Mouse (Mus musculus) MEL (cell line): ENCODE data around the gene Calcrl. TPM values are rescaled to one million over a fixed set of nuclear protein-coding genes. Genes with fewer than 3 reads are reported as not detected.

ENCODE experiments used
- DNase-seq: peaks from one replicate; pipeline ENCODE4 v3.0.0; 2011; ENCODE audit warnings: low read depth, low spot score
- H3K27ac ChIP-seq: 2 replicates; pipeline ENCODE4 v1.5.1; 2012; ENCODE audit warnings: low read depth, mild to moderate bottlenecking, control low read depth, low read length, moderate library complexity; ENCODE audit not compliant: control insufficient read depth
- H3K27me3 ChIP-seq, 2 experiments: fragments of 150-350 bp in 1 of 2; sonication (generic) in 1 of 2; 2 replicates each; pipeline ENCODE4 v1.6.1; 2012; ENCODE audit warnings: low read length in 2 of 2, mild to moderate bottlenecking in 2 of 2, improper control_type of control experiment in 1 of 2, moderate library complexity in 1 of 2; ENCODE audit not compliant: insufficient read depth in 2 of 2, control insufficient read depth in 1 of 2
- H3K36me3 ChIP-seq, 2 experiments: 2 replicates each; pipeline ENCODE4 v1.6.1; 2012 to 2014; ENCODE audit warnings: low read length in 2 of 2, improper control_type of control experiment in 1 of 2, inconsistent platforms in 1 of 2, mild to moderate bottlenecking in 1 of 2; ENCODE audit not compliant: insufficient read depth in 2 of 2, control insufficient read depth in 1 of 2
- H3K4me1 ChIP-seq, 2 experiments: fragments of 150-350 bp in 1 of 2; sonication (generic) in 1 of 2; 2 replicates each; pipeline ENCODE4 v1.6.1; 2012; ENCODE audit warnings: low read length in 2 of 2, improper control_type of control experiment in 1 of 2, mild to moderate bottlenecking in 1 of 2; ENCODE audit not compliant: insufficient read depth in 2 of 2, control insufficient read depth in 1 of 2
- H3K4me3 ChIP-seq, 2 experiments: fragments of 150-350 bp in 1 of 2; sonication (generic) in 1 of 2; 2 replicates each; pipeline ENCODE4 v1.5.1; 2012; ENCODE audit warnings: low read depth in 2 of 2, low read length in 2 of 2, mild to moderate bottlenecking in 2 of 2, moderate library complexity in 2 of 2, control low read depth in 1 of 2, improper control_type of control experiment in 1 of 2; ENCODE audit not compliant: control insufficient read depth in 1 of 2, insufficient read depth in 1 of 2
- H3K79me2 ChIP-seq: 2 replicates; pipeline ENCODE4 v1.6.1; 2012; ENCODE audit warnings: mild to moderate bottlenecking, low read length, moderate library complexity; ENCODE audit not compliant: control insufficient read depth, poor library complexity, insufficient read depth
- H3K9ac ChIP-seq: 2 replicates; pipeline ENCODE4 v1.6.1; 2012; ENCODE audit warnings: low read depth, mild to moderate bottlenecking, control low read depth, low read length, moderate library complexity; ENCODE audit not compliant: control insufficient read depth, poor library complexity, severe bottlenecking
- H3K9me3 ChIP-seq: fragments of 150-350 bp; sonication (generic); replicated peaks from 2 replicates; pipeline ENCODE4 v1.6.1; 2012; ENCODE audit warnings: mild to moderate bottlenecking, low read length, improper control_type of control experiment, moderate library complexity; ENCODE audit not compliant: insufficient read depth
- BHLHE40 ChIP-seq: IDR thresholded peaks from 2 replicates; pipeline ENCODE4 v1.6.1; 2012; ENCODE audit warnings: low read depth, mild to moderate bottlenecking, inconsistent platforms, low read length, improper control_type of control experiment, borderline replicate concordance
- CHD2 ChIP-seq: IDR thresholded peaks from 2 replicates; pipeline ENCODE4 v1.6.1; 2011; ENCODE audit warnings: low read length, improper control_type of control experiment
- CTCF ChIP-seq, 3 experiments: IDR thresholded peaks in 2 of 3; conservative IDR thresholded peaks in 1 of 3; 2 replicates each; pipeline ENCODE4 v1.5.1; 2011 to 2012; ENCODE audit warnings: low read length in 3 of 3, low read depth in 2 of 3, mild to moderate bottlenecking in 2 of 3, improper control_type of control experiment in 1 of 3, inconsistent platforms in 1 of 3, mixed read lengths in 1 of 3, moderate library complexity in 1 of 3; ENCODE audit not compliant: control insufficient read depth in 1 of 3, insufficient read depth in 1 of 3, poor library complexity in 1 of 3, severe bottlenecking in 1 of 3
- E2F4 ChIP-seq: IDR thresholded peaks from 2 replicates; pipeline ENCODE4 v1.6.1; 2011; ENCODE audit warnings: low read depth, low read length, improper control_type of control experiment, borderline replicate concordance
- ELF1 ChIP-seq: IDR thresholded peaks from 2 replicates; pipeline ENCODE4 v1.6.1; 2014; ENCODE audit warnings: low read depth, mild to moderate bottlenecking, inconsistent platforms, low read length, improper control_type of control experiment, moderate library complexity
- EP300 ChIP-seq, 2 experiments: IDR thresholded peaks; 2 replicates each; pipeline ENCODE4 v1.6.1; 2011; ENCODE audit warnings: improper control_type of control experiment in 2 of 2, low read length in 2 of 2, low read depth in 1 of 2, mild to moderate bottlenecking in 1 of 2
- ETS1 ChIP-seq: IDR thresholded peaks from 2 replicates; pipeline ENCODE4 v1.6.1; 2012; ENCODE audit warnings: low read depth, mild to moderate bottlenecking, inconsistent platforms, low read length, improper control_type of control experiment, moderate library complexity
- GABPA ChIP-seq: IDR thresholded peaks from 2 replicates; pipeline ENCODE4 v1.6.1; 2012; ENCODE audit warnings: low read depth, mild to moderate bottlenecking, inconsistent platforms, low read length, improper control_type of control experiment, moderate library complexity
- GATA1 ChIP-seq: IDR thresholded peaks from 2 replicates; pipeline ENCODE4 v1.6.1; 2011; ENCODE audit warnings: low read depth, low read length, improper control_type of control experiment
- HCFC1 ChIP-seq: IDR thresholded peaks from 2 replicates; pipeline ENCODE4 v1.6.1; 2012; ENCODE audit warnings: low read depth, mild to moderate bottlenecking, inconsistent platforms, low read length, improper control_type of control experiment, moderate library complexity
- JUND ChIP-seq: IDR thresholded peaks from 2 replicates; pipeline ENCODE4 v1.6.1; 2011; ENCODE audit warnings: low read depth, mild to moderate bottlenecking, improper control_type of control experiment, low read length
- KAT2A ChIP-seq: conservative IDR thresholded peaks from 2 replicates; pipeline ENCODE4 v1.6.1; 2012; ENCODE audit warnings: low read depth, low read length, improper control_type of control experiment, inconsistent platforms
- MAX ChIP-seq: IDR thresholded peaks from 2 replicates; pipeline ENCODE4 v1.6.1; 2011; ENCODE audit warnings: low read length, improper control_type of control experiment
- MAZ ChIP-seq: IDR thresholded peaks from 2 replicates; pipeline ENCODE4 v1.6.1; 2012; ENCODE audit warnings: low read depth, mild to moderate bottlenecking, inconsistent platforms, low read length, improper control_type of control experiment
- MEF2A ChIP-seq: IDR thresholded peaks from 2 replicates; pipeline ENCODE4 v1.6.1; 2014; ENCODE audit warnings: low read depth, mild to moderate bottlenecking, inconsistent platforms, low read length, improper control_type of control experiment; ENCODE audit not compliant: poor library complexity, insufficient replicate concordance, severe bottlenecking; ENCODE audit errors: extremely low read depth
- MYB ChIP-seq: IDR thresholded peaks from 2 replicates; pipeline ENCODE4 v1.6.1; 2011; ENCODE audit warnings: mild to moderate bottlenecking, low read depth, low read length, improper control_type of control experiment
- MYC ChIP-seq: IDR thresholded peaks from 2 replicates; pipeline ENCODE4 v1.6.1; 2011; ENCODE audit warnings: low read depth, mild to moderate bottlenecking, low read length, improper control_type of control experiment, moderate library complexity
- NELFE ChIP-seq: IDR thresholded peaks from 2 replicates; pipeline ENCODE4 v1.6.1; 2011; ENCODE audit warnings: low read depth, low read length, improper control_type of control experiment
- POLR2A ChIP-seq, 2 experiments: IDR thresholded peaks; 2 replicates each; pipeline ENCODE4 v1.6.1; 2011 to 2012; ENCODE audit warnings: low read length in 2 of 2, mild to moderate bottlenecking in 2 of 2, control low read depth in 1 of 2, improper control_type of control experiment in 1 of 2, low read depth in 1 of 2, moderate library complexity in 1 of 2; ENCODE audit not compliant: control insufficient read depth in 1 of 2, insufficient read depth in 1 of 2, poor library complexity in 1 of 2
- POLR2AphosphoS2 ChIP-seq: IDR thresholded peaks from 2 replicates; pipeline ENCODE4 v1.6.1; 2011; ENCODE audit warnings: low read length, improper control_type of control experiment
- POLR2AphosphoS5 ChIP-seq: IDR thresholded peaks from 2 replicates; pipeline ENCODE4 v1.6.1; 2012; ENCODE audit warnings: low read depth, borderline replicate concordance, mild to moderate bottlenecking, inconsistent platforms, low read length, moderate library complexity, mixed read lengths
- RAD21 ChIP-seq: IDR thresholded peaks from 2 replicates; pipeline ENCODE4 v1.6.1; 2011; ENCODE audit warnings: mild to moderate bottlenecking, low read depth, low read length, improper control_type of control experiment
- RCOR1 ChIP-seq: IDR thresholded peaks from 2 replicates; pipeline ENCODE4 v1.6.1; 2012; ENCODE audit warnings: low read depth, mild to moderate bottlenecking, inconsistent platforms, low read length, improper control_type of control experiment
- SIN3A ChIP-seq: IDR thresholded peaks from 2 replicates; pipeline ENCODE4 v1.6.1; 2012; ENCODE audit warnings: low read length, improper control_type of control experiment, inconsistent platforms
- TAL1 ChIP-seq: IDR thresholded peaks from 2 replicates; pipeline ENCODE4 v1.6.1; 2012; ENCODE audit warnings: mild to moderate bottlenecking, inconsistent platforms, low read length, moderate library complexity, mixed read lengths
- UBTF ChIP-seq: IDR thresholded peaks from 2 replicates; pipeline ENCODE4 v1.6.1; 2012; ENCODE audit warnings: low read depth, mild to moderate bottlenecking, inconsistent platforms, low read length, improper control_type of control experiment, moderate library complexity, borderline replicate concordance; ENCODE audit not compliant: insufficient read depth
- USF1 ChIP-seq: IDR thresholded peaks from 2 replicates; pipeline ENCODE4 v1.6.1; 2014; ENCODE audit warnings: low read depth, mild to moderate bottlenecking, inconsistent platforms, low read length, improper control_type of control experiment, moderate library complexity
- ZC3H11A ChIP-seq: IDR thresholded peaks from 2 replicates; pipeline ENCODE4 v1.6.1; 2012; ENCODE audit warnings: low read depth, mild to moderate bottlenecking, inconsistent platforms, low read length, improper control_type of control experiment
- ZKSCAN1 ChIP-seq: IDR thresholded peaks from 2 replicates; pipeline ENCODE4 v1.6.1; 2012; ENCODE audit warnings: low read depth, mild to moderate bottlenecking, inconsistent platforms, low read length, improper control_type of control experiment, moderate library complexity
- ZMIZ1 ChIP-seq: IDR thresholded peaks from 2 replicates; pipeline ENCODE4 v1.6.1; 2012; ENCODE audit warnings: low read depth, mild to moderate bottlenecking, inconsistent platforms, low read length, improper control_type of control experiment, moderate library complexity
- ZNF384 ChIP-seq: IDR thresholded peaks from 2 replicates; pipeline ENCODE4 v1.6.1; 2012; ENCODE audit warnings: low read depth, mild to moderate bottlenecking, inconsistent platforms, low read length, improper control_type of control experiment
- polyA plus RNA-seq, 2 experiments: library from polyadenylated mRNA; stranded (reverse) in 1 of 2; unstranded in 1 of 2; fragments of >175 nt in 1 of 2; fragments of >200 nt in 1 of 2; gene quantifications; 2 replicates each; pipeline versions ENCODE4 v1.2.1 to v1.2.4; 2012; ENCODE audit warnings: low replicate concordance in 2 of 2, low read depth in 1 of 2; ENCODE audit not compliant: insufficient read length in 2 of 2, insufficient read depth in 1 of 2, missing spikeins in 1 of 2
- total RNA-seq: library from RNA; depleted of rRNA; stranded (reverse); fragments of 300-350 nt; gene quantifications from 2 replicates; pipeline ENCODE4 v1.2.3, GENCODE M21; 2012

Gene Calcrl
- total and polyA plus RNA-seq, 3 experiments = not detected

DNA sequence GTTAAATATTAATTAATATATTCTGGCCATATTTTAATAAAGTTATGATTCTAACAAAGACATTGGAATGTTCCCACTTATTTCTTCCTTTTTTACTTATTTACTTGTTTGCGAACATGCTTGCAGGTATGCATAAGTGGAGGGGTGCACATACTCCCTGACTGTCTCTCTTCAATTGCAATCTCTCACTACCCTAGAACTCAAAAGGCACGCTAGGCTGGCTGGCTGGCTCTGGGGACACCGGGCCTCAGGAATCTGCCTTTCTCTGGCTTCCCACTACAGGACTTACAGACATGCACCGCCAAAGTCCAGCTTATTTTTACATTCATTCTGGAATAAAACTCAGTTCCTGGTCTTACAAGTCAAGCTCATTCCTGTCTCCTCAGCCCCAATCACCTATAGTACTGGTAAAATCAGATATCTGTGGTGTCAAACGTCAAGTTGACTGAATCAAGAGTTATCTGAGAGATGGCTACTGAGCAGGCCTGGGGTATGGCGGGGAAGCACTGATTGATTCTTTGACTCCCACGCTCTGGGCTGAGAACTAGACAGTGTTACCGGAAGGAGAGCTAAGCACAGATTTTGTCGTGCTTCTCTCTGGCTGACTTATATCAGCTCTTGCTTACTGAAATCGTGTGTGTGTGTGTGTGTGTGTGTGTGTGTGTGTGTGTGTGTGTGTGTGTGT is 29.5 kb upstream of the Calcrl start:
- 0 out of 2 replicates have a peak, but pooled peaks have one; percentile 72 for TF ChIP-seq JUND
- TF ChIP-seq ZNF384 = no peak
- Histone ChIP-seq H3K27ac (no peak overlapping the region), H3K9ac (no peak overlapping the region), H3K9me3 (no peaks in the 10 kb centered on the region), H3K36me3 (no peaks in the 10 kb centered on the region), H3K4me3 (no peak overlapping the region), H3K79me2 (no peaks in the 10 kb centered on the region), H3K4me1 (no peaks in the 10 kb centered on the region), H3K27me3 (peaks cover 3 to 5% of the 10 kb centered on the region in 2 experiments; a peak in 2 of 4 replicates)
- peak; percentile 4 for DNase-seq

- Histone ChIP-seq H3K27me3 (peaks cover 1 to 5% of the 10 kb centered on the region in 2 experiments; a peak in 2 of 4 replicates), H3K9me3 (no peaks in the 10 kb centered on the region), H3K36me3 (no peaks in the 10 kb centered on the region), H3K9ac (no peak overlapping the region), H3K79me2 (no peaks in the 10 kb centered on the region), H3K27ac (no peak overlapping the region), H3K4me1 (no peaks in the 10 kb centered on the region), H3K4me3 (no peak overlapping the region)
- DNase-seq = peak; percentile 62
- no peak for TF ChIP-seq ELF1
- TF ChIP-seq SIN3A = no peak
- no peak for TF ChIP-seq GATA1
- no peak for TF ChIP-seq JUND
- TF ChIP-seq E2F4 = no peak
- TF ChIP-seq MEF2A = no peak
- no peak for TF ChIP-seq BHLHE40
- no peak for TF ChIP-seq UBTF
- no peak for TF ChIP-seq GABPA
- TF ChIP-seq CTCF (IDR thresholded peaks at IDR 0.05 in 2 of 3, conservative IDR thresholded peaks at IDR 0.05 in 1 of 3; ENCODE audit: control insufficient read depth in 1 of 3, insufficient read depth in 1 of 3, low read depth in 2 of 3, low read length in 3 of 3, poor library complexity in 1 of 3, severe bottlenecking in 1 of 3) = peak in 2 of 3 experiments; percentile 43 to 67; a peak in 4 of 6 replicates
- no peak for TF ChIP-seq RCOR1
- no peak for TF ChIP-seq POLR2AphosphoS5
- TF ChIP-seq ZC3H11A = 0 out of 2 replicates have a peak, but pooled peaks have one; percentile 47
- peak; percentile 71; the same call in 1 of the 2 replicates for TF ChIP-seq MYC
- TF ChIP-seq EP300 (IDR thresholded peaks at IDR 0.05; ENCODE audit: low read depth in 1 of 2, low read length in 2 of 2) = no peak
- TF ChIP-seq KAT2A = no peak
- TF ChIP-seq ETS1 = no peak
- no peak for TF ChIP-seq CHD2
- no peak for TF ChIP-seq HCFC1
- TF ChIP-seq MYB = no peak
- no peak for TF ChIP-seq USF1
- no peak for TF ChIP-seq ZMIZ1
- TF ChIP-seq MAZ = no peak
- no peak for TF ChIP-seq ZKSCAN1
- TF ChIP-seq MAX = peak; percentile 23; the same call in 1 of the 2 replicates
- TF ChIP-seq ZNF384 = no peak
- TF ChIP-seq POLR2A (IDR thresholded peaks at IDR 0.05; ENCODE audit: control insufficient read depth in 1 of 2, insufficient read depth in 1 of 2, low read depth in 1 of 2, low read length in 2 of 2, poor library complexity in 1 of 2) = no peak
- no peak for TF ChIP-seq NELFE
- TF ChIP-seq TAL1 = no peak
- TF ChIP-seq POLR2AphosphoS2 = no peak
- peak; percentile 65 for TF ChIP-seq RAD21
These were observed 28.8 kb upstream of the Calcrl start for GRCm38 (mm10) chr2:84454051-84454450.
